Mouse (Mus musculus): ENCODE data around the gene 1700080O16Rik.
A peak's percentile ranks its signal among the peaks of the same experiment; 100 is the strongest.

1700080O16Rik gene

DNA sequence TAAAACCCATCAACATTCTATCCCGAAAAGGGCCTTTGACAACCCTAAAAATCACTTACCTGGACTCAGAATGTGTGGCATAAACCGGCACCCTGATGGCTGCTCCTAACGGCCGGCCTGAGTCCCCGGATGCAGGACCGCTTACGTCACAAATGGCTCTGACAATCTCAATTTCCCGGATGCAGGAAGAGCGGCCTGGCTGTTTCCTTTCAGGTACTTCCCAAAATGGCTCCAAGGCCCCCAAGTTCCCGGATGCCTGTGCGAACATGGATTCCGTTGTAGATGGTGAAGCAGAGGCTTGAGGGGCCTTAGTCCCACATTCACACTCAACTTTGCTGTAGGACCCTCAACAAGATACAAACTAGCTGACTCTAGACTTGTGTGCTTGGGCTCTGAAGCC is at the start of gene 1700080O16Rik:
1700080O16Rik (minus strand) TSS at position 101 of the 400 bp plus-strand sequence.
- no peak for DNase-seq (ENCODE audit: low spot score)

DNA sequence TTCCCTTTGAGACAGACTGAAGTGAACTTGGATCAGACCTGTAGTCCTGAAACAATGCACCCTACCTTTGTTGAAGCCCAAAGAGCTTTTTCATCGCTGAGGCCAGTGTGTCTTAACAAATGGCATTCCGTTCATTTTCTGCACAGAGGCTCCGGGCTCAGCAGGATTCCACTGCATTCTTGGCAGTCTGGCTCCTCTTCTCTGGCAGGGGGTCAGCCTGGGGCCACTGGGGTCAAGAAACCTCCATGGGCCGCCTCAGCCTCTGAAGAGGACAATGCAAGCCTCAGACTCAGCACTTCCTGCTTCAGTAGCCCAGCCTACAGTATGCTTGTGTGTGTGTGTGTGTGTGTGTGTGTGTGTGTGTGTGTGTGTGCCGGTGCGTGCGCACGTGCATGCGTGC is 45.1 kb upstream of the 1700080O16Rik start:
- DNase-seq (ENCODE audit: low spot score): peak; percentile 41

DNA sequence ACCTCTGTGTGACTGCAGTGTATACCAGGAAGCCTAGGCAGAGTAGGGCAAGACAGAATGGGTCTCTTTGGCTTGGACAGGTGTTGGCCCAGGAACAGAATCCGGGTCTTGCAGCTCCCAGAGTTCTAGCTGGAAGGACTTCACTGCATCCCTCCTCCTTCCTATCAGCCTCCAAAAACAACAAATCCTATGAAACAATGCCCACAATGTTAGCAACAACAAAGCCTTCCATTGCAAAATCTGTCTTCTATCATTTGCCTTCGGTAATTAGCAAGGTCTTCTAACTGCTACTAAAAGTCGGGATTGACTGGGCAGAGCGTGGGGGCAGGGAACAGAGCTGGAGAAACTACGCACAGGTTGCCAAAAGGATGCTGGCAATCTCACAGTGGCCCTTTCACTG is 27.5 kb upstream of the 1700080O16Rik start:
- no peak for DNase-seq (ENCODE audit: low spot score)

DNA sequence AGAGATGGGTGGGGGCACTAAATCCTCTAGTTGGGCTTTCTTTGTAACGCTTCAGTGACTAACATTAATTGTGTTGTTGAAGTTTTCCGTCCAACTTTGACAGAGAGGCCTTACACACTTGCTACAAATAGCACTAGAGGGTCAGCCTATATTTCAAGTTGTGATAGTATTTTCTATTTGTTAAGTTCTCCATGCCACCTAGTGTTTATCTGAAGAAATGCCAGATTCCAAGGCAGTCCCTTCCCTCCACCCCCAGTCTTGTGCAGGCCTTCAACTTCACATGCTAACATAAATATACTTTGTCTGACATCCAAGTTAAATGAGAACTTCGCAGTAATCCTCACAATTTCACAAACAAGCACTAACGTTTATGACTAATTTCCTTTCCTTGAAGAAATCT is 26.9 kb upstream of the 1700080O16Rik start:
- no peak for DNase-seq (ENCODE audit: low spot score)

DNA sequence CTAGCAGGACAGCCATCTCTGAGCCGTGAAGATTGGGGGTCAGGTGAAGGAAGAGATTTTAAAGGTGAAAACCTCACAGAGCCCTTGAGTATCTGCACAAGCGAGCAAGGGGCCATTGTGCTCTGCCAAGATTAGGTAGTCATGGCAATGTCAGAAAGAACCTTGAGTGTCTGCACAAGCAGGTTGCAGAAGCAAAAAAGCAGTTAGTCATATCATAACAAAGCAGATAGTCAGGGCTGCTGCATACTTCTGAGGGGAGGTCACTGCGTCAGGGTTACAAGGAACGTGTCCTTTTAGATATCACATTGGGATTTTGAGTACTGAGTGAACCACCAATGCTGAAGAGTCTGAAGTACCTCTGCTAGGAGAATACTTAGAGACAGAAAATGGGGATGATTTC is 3.8 kb upstream of the 1700080O16Rik start:
- DNase-seq (ENCODE audit: low spot score): no peak

DNA sequence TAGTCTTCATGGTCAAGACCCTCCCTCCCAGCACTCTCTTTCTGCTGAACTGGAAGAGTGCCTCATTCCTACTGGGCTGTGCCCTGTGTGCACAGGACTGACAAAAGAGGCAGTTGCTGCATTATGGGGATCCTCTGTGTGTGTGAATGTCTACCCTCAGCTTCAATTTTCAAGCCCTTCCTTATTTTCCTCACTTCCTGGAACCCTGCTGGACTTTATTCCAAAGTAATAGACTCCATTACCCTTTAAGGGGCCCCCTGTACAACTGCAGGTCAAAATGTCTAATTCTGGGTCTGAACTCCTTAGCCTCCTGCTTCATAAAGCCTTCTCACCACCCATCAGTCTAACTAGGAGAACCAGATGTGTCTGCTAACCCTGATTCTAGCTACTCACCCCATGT is 2.0 kb upstream of the 1700080O16Rik start:
- DNase-seq (ENCODE audit: low spot score): no peak

GRCm38 (mm10) chrX:51948071-51948470 is 24.5 kb downstream of the 1700080O16Rik start:
- peak; percentile 48 for DNase-seq (ENCODE audit: low spot score)

GRCm38 (mm10) chrX:51938076-51938475 is 34.5 kb downstream of the 1700080O16Rik start:
- no peak for DNase-seq (ENCODE audit: low spot score)

DNA sequence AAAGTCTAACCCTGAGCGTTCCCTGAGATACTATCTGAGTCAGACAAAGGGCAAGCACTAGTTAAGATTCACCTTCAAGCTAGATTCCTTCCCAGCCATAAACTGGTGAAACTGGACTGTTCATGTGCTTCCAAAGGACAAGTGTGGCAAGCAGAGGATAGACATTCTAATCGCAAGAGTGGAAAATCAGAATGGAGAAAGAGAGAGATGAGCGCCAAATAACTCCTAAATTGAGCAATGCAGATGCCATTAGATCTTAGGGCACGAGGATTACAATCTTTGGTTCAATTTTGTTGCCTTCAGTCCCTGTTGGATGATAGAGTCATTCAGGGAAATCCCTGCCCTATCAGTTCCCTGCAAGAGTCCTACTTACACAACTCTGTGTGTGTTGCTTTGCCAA is 53.5 kb downstream of the 1700080O16Rik start:
- DNase-seq (ENCODE audit: low spot score): no peak

Measured in testis, postnatal 10 days (tissue).